Mouse (Mus musculus) urinary bladder, postnatal 10 days (tissue): ENCODE measurements around the gene Zfp790.

Experiments used
- DNase-seq: peaks from one replicate; pipeline ENCODE4 v3.0.0; 2022; ENCODE audit warnings: low spot score

Zfp790 gene

DNA sequence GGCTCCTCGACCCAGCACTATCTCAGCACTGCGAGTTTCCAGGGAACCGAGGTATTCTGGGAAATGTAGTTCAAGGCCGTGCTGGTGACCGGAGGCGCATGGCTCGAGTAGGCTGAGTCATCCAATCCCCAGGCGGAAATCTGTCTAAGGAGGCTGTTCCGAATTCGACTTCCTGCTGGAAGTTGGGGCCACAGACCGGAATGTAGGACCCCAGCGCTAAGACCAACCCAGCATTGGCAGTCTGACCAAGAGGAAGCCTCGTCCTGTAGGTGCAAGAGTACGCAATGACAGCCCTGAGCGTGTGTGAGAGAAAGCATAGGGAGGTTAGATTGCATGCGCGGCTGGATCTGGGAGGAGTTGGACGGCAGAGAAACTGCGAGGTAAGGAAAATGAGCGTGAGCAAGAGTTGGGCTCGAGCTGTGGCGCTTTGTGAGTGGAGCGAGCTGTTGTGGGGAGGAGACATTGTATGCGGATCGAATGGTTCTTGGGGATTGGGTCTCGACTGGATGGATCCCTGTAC lies at the start of gene Zfp790:
TSS of gene Zfp790 (plus strand) at position 205 of the 520 bp plus-strand sequence.
- DNase-seq, result peak; percentile 34

DNA sequence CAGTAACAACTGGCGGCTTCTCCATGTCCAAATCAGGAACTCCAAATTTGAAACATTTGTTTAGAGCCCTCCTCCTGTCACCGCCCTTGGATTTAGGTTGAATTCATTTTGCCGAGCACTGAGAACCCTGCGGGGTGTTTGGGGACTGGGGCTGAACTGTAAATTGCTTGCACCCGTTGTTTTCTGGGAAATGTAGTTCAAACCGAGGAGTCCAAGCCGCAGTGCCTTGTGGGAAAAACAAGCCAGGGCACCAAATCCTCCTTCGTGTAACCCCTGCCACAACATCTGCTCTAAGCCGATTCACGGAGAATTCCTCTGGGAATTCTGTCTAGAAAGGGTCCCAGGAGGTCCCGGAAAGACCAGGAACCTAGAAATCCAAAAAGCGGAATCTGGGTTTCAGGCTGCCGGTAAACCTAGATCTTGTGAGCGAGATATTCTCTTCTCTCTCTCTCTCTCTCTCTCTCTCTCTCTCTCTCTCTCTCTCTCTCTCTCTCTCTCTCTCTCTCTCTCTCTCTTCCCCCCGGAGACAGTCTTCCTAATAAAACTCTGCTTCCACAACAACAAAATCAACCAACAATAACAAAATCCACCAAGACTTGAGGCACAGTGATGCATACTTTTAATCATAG lies 48.7 kb upstream of the Zfp790 start:
- DNase-seq, result no peak

DNA sequence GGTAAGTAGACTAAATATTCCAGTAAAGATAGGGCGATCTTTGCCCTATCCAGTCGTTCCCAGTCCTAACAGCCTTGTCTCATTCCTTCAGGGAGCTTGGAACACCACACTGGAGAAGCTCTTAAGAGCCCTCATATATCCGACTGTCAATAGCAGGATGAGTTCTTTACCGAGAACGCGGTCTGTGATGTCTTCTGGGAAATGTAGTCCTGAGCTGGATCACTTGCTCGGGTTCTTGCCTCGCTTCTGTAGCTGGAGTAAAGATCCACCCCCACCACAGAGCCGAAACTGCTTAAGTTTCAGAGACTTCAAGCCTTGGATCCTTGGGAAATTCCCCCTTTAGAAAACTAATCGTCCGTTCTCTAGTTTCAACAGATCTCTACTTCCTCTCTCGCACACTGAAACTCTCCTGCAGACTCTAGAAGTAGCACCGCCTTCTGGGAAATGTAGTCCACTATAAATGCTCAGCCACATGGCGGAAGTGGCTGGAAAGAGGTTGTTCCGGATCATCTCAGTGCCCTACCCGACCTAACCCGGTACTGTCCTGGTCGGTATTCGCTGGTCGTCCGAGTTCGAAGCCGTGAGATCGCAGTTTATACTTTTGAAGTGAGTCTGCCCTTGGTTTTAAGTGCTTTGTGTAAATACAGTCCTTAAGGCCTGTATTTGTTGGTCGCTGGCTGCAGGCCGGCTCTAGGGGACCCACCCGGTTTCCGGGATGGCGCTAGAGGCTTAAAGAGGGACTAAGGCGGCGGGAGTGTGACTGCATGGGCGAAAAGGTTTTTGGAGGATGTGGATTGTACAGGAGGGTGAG lies 47.6 kb upstream of the Zfp790 start, which contains the start of gene Zfp84:
TSS of gene Zfp84 (plus strand) at position 463 of the 811 bp plus-strand sequence.
- no peak for DNase-seq

DNA sequence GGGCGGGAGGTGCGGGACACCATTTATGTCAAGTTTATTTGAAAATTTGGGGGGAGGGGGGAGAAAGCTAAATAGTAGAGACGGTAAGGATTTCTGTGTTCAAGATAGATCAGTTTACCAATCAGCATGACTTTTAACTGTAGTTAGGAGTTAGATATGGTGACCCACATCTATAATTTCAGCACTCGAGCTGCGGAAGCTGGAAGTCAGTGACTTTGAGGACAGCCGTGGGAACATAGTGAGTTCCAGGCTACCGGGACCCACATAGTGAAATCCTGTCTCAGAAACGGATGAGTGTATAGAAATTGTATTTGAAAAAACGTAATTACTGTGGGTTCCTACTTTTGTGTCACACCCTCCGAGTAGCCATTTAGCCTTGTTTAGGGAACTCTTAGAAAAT lies 46.9 kb upstream of the Zfp790 start:
- no peak for DNase-seq

DNA sequence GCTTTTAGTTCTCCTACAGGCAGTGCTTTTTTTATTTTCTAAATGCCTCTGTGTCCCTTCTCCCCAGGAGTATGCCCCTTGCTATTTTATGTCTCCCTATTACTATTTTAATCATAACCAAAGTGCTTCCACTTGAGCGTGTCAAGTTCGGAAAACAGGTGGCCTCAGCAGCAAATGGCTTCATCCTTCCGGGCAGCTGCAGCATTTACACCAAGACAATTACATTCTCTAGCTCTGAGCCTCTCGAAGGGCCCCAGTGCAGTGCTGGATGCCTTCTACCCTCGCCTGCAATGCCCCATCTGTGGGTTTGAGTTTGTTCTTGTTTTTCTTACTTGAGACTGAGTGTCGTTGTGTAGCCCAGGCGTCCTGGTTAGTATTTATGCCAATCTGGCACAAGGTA lies 42.4 kb upstream of the Zfp790 start:
- no peak for DNase-seq

- no peak for DNase-seq
These were observed 41.5 kb upstream of the Zfp790 start for GRCm38 (mm10) chr7:29774371-29774770.

DNA sequence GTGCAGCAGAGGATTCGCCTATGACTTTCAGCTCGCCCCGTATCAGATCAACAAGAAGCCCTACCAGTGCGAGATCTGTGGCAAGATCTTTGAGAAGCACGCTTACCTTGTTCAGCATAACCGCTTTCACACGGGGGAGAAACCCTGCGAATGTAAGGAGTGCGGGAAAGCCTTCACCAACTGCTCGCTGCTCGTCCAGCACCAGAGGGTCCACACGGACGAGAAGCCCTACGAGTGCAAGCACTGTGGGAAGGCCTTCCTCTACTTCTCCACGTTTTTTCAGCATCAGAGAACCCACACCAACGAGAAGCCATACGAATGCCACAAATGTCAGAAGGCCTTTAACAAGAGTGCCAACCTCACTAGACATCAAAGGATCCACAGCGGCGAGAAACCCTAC lies 39.3 kb upstream of the Zfp790 start:
- DNase-seq, result no peak

- no peak for DNase-seq
These were observed 38.5 kb upstream of the Zfp790 start for GRCm38 (mm10) chr7:29777372-29777771.

DNA sequence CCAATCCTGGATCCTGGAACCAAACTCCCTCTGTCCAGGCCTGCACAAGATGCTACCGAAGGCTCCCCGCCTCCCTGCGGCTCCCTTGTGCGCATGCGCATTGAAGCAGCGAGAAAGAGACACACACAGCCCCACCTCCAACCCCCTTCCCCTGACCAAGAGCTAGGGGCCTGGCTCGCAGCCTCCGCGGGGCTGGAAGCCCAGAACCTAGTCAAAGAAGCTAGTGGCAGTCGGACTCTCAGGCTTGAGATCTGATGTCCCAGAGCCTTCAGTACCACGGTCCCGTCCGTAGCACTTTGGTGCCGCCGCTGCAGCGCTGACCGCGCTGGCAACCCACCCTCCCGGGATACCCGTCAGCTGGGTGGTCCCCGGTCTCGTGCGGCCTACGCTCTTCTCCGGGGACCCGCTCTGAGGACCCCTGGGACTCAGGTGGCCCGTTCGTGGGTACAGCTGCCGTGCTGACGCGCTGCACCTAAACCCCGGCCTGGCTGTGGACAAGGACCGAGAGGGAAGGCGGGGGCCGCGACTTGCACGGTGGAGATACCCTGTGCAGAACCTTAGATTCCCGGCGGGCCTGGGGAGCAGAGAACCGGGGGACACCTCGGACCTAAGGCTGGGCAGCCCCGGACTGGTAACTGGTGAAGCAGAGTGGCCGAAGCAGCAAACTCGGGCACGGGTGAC lies 31.9 kb upstream of the Zfp790 start, which contains the start of gene Zfp30:
TSS of gene Zfp30 (plus strand) at position 128 of the 681 bp plus-strand sequence.
- DNase-seq, result peak; percentile 25

DNA sequence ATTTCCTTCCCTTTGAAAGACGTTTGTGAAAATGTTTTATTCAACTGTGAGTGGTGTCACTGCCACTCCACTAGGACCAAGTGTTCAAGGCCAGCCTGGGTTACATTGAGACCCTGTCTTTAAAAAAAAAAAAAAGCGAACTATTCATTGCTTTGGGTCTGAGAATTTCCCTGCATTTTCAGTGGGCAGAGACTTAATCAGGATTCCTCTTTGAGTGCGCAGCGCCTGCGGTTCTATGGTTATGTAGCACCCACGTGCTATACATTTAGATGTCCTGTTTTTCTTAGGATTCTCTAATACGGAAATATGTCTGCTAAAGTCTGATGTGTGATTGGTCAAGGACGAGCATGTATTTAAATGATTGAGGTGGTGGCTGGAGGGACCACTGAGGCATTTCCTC lies 30.9 kb upstream of the Zfp790 start:
- DNase-seq, result no peak

DNA sequence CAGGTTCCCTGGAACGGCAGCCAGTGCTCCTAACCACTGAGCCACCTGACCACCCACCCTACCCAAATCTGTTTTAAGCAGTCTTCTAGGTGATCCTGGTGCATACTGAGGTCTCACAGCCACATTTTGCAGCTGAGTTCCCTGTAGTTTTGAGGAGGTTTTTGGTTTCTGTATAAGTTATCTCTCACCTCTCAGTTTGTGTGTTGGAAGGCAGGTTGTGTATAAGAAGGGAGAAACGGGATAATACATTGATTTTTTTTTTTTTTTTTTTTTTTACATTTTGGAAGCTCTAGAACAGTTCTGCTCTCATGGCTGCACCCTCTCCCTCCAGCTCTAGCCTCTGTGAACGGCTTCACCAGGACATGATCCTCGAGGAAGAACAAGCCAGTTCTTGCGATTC lies 30.0 kb upstream of the Zfp790 start:
- no peak for DNase-seq

DNA sequence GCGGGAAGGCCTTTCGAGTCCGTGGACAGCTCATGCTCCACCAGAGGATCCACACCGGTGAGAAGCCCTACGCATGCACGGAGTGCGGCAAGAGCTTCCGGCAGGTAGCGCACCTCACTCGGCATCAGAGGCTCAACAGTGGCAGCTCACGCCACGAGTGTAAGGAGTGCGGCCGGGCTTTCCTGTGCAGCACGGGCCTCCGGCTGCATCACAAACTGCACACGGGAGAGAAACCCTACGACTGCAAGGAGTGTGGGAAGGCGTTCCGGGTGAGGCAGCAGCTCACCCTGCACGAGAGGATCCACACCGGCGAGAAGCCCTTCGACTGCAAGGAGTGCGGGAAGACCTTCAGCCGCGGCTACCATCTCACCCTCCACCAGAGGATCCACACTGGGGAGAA lies 23.0 kb upstream of the Zfp790 start:
- DNase-seq, result no peak

DNA sequence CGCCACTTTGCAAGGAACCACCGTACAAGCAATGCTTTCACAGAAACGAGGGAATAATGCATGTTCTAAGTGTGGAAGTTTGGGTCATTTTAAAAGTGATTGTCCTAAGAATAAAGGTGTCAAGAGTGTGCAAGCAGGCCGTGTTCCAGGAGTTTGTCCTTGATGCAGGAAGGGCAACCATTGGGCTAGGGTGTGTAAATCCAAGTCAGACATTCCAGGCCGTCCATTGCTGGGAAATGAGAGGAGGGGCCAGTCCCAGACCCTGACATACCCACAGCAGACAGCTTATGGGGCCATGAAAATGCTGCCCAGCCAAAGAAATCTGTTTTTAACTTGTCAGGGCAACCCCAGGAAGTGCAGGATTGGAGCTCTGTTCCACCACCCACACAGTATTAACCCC lies 8.9 kb upstream of the Zfp790 start:
- no peak for DNase-seq

GRCm38 (mm10) chr7:29812244-29812643 lies 3.7 kb upstream of the Zfp790 start:
- DNase-seq, result no peak

DNA sequence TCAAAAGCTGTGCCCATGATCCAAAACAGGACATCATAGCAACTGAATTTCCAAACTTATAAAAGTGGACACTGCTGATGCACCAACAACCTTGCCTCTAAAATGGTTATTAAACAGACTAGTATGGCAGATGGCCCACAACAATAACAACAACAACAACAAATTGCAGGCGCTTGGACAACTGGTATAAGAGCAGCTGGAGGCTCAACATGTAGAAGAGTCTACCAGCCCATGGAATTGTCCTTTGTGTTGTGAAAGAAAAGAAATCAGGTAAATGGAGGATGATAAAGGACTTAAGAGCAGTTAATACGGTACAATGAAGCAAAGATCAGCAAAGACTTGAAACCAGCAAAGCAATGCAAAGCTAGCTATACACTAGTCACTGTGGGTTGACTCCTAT lies 1.5 kb upstream of the Zfp790 start:
- no peak for DNase-seq

DNA sequence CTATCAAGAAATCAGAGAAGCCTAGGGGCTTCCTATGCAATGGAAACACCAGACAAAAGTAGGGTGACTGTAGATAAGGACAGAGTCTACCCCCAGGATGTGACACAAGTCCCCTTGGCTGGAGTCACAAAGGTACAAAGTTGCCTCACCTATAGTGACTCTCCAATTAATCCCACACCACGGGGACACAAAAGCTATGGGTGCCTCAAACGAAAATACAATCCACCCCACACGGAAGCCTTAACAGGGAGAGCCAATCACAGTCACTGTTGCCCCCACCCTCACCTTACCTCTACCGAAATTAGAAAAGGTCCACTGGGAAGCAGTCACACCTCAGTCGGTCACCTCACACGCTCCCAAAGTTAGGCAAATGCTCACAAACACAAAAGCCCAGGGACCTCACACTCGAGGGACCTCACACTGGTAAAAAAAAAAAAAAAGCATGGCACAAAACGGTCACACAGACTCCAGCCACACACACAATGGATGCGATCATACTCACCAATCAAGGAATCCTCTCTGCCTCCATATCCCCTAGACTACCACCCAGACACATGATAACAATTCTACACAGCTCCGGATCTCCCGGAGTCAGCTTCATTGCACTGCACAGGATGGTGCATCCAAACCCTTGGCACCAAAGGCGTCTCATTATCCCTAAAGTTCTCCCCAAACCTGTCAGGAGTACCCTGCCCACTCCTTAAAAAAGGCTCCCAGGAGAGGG lies 691 bp upstream of the Zfp790 start:
- no peak for DNase-seq

- no peak for DNase-seq
These were observed 2.8 kb downstream of the Zfp790 start for GRCm38 (mm10) chr7:29818619-29819254.

DNA sequence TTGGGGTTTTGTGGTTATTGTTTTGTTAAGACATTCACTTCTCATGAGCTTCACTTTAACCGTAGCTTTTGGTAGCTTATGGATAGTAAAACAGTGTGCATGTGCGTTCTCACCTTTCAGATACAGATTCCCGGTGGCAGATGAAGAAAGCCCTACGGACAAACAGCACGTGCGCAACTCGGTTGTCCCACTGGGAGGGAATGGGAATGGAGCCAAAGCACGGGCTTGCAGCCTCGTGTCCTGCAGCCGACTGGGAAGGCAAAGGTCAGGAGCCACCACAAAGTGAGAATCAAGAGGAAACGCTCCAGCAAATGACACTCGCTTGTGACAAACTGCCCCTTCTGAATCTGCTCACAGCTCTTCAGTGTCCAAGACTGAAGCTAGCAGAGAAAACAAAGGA lies 12.1 kb downstream of the Zfp790 start:
- no peak for DNase-seq

DNA sequence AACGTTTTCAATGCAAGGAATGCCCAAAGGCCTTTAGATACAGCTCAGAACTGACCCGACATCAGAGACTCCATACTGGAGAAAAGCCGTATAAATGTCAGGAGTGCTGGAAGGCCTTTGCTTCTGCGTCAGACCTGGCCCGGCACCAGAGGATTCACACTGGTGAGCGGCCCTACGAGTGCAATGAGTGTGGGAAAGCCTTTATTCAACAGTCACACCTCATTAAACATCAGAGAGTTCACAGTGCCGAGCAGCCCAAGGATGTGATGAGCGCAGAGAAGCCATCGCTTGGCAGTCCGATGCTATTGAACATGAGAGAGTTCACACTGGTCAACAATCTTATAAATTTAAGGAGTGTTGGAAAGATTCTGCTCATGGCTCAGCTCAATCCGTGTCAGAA lies 13.9 kb downstream of the Zfp790 start:
- no peak for DNase-seq

- DNase-seq, result no peak
These were observed 20.9 kb downstream of the Zfp790 start for GRCm38 (mm10) chr7:29836816-29837215.

GRCm38 (mm10) chr7:29839256-29839655 lies 23.3 kb downstream of the Zfp790 start:
- no peak for DNase-seq

GRCm38 (mm10) chr7:29842105-29842504 lies 26.2 kb downstream of the Zfp790 start:
- DNase-seq, result no peak
